Mouse (Mus musculus) telencephalon, adult 2 months (tissue): ENCODE measurements around the gene Kri1.
A peak's percentile ranks its signal among the peaks of the same experiment; 100 is the strongest.
"Not testable (repeated sequence)": the region's sequence is repeated elsewhere in the genome, so short reads cannot be mapped to it uniquely, and the experiment has no call there.

Experiments used
- DNase-seq: peaks from one replicate; pipeline ENCODE4 v3.0.0-alpha.2; 2011; ENCODE audit warnings: low read depth, low spot score

Kri1 gene

DNA sequence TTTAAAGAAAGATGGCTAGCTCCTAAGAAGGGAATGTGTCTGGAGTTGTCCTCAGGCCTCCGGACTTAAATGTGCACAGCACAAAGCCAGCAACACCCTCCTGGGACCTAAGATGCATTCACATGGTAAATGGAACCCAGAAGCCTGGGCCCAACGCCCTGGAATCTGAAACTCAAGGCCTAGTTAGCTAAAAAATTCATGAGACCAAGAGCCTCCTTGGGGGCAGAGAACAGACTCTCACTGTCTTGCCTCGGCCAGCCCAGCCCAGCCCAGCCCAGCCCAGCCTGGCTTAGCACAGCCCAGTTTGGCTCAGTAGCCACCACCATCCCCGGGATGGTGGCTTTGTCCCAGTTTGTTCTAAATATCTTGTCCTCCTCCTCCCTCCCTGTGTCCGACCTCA lies 27.7 kb upstream of the Kri1 start:
- DNase-seq: no peak

DNA sequence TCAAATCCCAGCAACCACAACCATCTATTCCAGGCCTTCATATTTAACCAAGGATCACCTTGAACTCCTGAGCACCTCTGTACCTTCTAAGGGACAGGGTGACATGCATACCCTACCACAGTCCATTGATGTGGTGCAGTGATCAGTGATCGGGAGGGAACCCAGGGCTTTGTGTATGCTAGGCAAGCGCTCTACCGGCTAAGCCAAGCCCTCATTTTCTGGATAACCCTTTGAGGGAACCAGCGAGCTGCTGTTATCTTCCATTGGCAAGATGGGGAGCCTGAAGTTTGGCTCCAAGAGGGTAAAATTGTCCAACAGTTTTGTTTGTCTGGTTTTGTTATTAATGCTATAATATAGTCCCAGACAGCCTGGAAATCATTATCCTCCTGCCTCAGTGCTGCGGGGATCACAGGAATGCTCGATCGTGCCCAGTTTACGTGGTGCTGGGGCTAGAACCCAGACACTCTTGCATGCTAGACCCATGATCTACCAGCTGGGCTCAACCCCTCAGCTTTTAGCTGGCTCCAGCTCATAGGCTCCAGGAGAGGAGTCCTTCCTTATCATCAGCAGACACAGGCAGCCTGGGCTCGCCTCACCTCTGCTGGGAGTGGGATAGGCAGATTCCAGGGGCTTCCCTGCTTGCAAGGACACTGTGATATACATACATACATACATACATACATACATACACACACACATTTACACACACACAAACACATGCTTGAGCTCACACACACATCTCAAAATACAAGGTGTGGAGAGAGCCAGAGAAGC lies 26.8 kb upstream of the Kri1 start:
- no peak for DNase-seq

DNA sequence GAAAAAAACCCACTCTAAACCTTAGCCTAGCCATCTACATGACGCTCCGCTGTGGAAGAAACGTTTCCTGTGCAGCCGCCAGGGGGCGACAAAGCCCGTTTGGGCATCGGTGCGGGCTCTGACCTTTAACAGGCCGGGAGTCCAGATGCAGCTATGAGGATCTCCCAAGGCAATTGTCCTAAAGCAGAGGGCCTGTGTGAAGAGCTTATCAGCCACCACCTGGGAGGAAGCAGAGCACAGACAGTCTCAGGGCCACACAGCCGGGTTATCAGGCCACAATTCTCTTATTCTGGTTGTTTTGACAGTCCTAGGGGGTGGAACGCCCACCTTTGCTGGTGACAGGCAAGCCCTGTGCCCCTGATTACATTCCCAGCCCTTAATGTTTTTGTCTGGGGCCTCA lies 25.6 kb upstream of the Kri1 start:
- peak; percentile 50 for DNase-seq

GRCm38 (mm10) chr9:21312134-21312533 lies 24.4 kb upstream of the Kri1 start, which contains the start of gene Ap1m2:
Gene Ap1m2, minus strand, starts transcription at chr9:21312337.
- no peak for DNase-seq

DNA sequence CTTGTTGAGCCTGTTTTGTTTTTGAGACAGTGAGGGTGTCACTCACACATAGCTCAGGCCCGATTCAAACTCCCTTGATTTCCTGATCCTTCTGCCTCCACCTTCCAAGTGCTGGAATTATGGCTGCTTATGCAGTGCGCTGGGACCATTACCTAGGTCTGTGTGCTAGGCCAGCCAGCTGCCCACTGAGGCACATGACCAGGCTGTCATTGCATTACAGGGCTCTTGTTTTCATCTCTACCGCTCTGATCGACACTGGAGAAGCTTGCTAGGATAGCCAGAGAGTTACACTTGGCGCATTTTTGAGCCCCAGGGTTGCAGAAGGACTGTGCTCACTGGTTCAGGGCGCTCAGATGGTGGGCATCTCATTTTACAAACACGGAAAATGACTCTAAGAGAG lies 23.9 kb upstream of the Kri1 start:
- no peak for DNase-seq

DNA sequence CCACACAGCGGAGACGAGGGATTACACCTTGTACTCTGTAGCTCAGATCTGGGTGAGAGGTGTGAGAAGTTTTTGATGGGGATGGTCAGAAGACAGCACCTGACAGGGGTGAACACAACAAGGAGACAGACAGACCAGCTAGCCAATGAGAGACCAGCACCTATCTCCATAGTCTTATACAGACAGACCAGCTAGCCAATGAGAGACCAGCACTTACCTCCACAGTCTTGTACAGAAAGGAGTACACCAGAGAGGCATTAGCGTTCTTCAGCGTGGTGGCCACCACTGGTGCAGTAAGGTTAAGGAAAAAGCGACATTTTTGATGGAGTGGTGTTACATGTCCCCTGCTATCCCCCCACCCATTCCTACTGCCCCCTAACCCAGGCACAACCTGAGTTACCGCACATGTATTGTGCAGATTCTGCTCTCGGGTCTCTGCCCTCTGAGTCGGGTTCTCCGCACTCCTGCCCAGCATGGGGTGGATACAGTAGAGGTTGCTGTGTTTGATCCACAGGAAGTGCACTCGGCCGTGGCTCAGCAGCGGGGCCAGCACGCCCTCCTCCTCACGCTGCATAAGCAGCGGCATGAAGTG lies 21.5 kb upstream of the Kri1 start:
- DNase-seq: no peak

DNA sequence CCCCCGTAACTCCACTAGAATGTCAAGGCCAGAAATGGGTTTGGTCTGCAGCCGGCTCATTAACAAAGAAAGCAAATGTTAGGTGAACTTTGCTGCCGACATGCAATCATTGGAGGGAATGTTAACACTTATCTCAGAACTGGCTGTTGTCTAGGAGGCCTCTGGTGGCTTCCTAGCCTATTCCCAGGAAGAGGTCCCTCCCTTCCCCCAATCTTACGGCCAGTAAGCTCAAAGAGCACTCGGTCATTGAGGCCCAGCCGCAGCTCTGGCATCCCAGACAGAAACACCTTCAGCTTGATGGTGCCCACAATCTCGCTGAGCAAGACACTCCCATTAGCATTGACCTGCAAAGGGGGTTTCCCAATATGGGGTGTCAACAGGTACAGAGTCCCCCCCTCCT lies 17.3 kb upstream of the Kri1 start:
- DNase-seq: no peak

- DNase-seq: no peak
Measured at GRCm38 (mm10) chr9:21299014-21299413, 11.2 kb upstream of the Kri1 start.

GRCm38 (mm10) chr9:21292271-21292670 lies 4.5 kb upstream of the Kri1 start:
- no peak for DNase-seq

GRCm38 (mm10) chr9:21291868-21292267 lies 4.1 kb upstream of the Kri1 start:
- DNase-seq: not testable (repeated sequence)

GRCm38 (mm10) chr9:21291022-21291787 lies 3.4 kb upstream of the Kri1 start, which contains the start of gene Cdkn2d:
Gene Cdkn2d, minus strand, starts transcription at chr9:21291407.
- peak; percentile 99 for DNase-seq

GRCm38 (mm10) chr9:21290589-21290988 lies 2.8 kb upstream of the Kri1 start:
- peak; percentile 21 for DNase-seq

DNA sequence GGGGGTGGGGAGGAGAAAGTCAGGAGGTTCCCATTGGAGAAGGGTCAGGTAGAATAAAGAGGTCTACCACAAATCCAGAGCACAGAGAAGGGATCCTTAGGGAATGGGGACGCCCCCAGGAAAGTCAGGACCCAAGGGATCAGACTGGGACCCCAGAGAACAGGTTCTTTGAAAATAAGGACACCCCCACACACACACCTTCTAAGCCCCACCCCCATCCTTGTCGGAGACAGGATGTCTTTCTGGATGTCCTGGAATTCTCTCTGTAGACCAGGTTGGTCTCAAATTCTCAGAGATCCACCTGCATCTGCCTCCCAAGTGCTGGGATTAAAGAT lies 1.5 kb upstream of the Kri1 start:
- DNase-seq: no peak

DNA sequence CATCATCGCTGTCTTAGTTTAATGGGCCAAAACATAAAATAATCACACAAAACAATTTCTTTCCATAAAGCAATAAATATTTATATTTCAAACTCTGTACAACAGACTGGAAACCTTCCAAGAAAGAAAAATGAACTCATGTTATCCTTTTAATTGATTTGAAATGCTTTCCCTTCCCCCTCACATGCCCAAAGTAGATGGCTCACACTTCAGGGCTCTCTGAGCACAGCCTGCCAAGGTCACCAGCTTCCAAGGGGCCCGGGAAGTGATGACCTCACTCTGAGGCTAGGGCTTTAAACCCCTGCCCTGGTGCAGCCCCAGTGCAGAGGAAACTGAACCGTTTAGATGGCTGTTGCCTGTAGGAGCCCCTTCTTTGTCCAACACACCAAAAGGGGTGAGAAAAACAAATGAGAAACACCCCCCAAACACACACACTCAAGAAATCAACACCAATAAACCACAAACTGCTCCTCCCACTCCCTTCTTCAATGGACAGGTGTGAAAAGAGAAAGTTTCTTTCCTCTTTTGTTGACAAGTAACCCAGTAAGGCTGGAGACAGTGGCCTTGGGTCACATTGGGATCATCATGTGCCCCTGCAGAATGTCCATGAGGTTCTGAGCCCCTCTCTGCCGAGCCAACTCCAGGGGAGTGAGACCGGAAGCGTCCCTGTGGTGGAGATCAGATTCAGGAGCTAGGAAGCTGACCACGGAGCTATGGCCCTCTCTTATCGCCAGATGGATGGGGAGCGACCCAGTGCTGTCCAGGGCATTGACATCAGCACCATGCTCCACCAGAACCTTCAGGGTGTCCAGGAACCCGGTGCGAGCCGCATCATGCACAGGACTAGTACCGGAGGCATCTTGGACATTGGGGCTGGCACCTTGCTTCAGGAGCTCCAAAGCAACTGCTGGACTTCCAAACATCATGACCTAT lies 901 bp upstream of the Kri1 start:
- no peak for DNase-seq

DNA sequence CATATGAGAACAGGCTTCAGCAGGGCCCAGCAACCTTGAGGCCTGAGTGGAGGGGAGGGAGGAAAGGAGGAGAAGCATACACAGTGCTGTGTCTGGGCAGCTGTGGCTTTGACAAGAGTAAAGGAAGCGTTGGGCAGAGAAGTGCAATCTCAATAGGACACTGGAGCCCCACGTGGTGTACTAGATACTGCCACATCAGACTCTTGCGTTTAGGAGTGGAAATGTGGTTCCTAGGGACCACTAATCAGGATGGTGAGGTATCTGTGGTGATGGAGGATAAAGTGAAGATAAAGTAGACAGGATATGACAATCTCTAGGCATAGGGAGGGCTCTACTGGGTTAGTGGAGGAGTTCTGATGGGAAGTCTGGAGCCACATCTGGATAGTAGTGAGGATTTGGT lies 1.0 kb downstream of the Kri1 start:
- DNase-seq: no peak

DNA sequence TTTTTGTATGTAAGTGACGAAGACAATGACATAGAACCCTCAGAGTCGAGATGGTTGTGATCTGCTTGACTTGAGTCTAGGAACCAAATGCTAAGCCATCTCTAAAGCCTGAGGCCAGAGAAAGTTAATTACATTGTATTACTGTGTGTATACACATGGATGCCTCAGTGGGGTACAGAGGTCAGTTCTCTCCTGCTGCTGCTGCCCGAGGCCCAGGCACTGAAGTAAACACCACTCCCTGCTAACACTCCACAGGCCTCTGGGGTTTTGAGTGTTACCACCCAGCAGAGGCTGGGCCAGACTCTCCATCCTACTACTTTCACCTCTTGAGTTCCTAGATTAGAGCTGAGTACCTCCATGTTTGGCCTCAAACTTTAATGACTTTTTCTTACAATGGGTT lies 3.8 kb downstream of the Kri1 start:
- no peak for DNase-seq

- DNase-seq: no peak
Measured at GRCm38 (mm10) chr9:21283591-21283990, 4.2 kb downstream of the Kri1 start.

GRCm38 (mm10) chr9:21277776-21278175 lies 10.0 kb downstream of the Kri1 start:
- DNase-seq: no peak

GRCm38 (mm10) chr9:21276307-21276706 lies 11.5 kb downstream of the Kri1 start:
- no peak for DNase-seq

DNA sequence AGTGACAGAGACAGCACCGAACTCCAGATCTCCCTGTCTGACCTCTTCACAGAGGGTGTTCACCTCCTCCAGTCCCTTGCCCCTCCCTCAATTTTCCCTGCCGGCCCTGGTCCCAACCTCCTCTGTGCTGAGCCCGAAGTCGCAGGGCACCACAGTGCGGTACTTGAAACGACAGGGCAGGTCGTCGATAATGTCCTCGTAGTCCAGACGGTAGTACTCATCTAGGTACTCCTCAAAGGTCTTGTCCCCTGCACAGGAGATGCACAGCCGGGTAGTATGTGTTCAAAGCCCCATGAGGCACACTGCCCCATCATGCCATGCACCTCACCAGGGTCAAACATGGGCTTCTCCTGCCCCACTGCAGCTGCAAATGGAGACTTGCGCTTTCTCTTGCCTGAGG lies 12.0 kb downstream of the Kri1 start:
- DNase-seq: no peak

DNA sequence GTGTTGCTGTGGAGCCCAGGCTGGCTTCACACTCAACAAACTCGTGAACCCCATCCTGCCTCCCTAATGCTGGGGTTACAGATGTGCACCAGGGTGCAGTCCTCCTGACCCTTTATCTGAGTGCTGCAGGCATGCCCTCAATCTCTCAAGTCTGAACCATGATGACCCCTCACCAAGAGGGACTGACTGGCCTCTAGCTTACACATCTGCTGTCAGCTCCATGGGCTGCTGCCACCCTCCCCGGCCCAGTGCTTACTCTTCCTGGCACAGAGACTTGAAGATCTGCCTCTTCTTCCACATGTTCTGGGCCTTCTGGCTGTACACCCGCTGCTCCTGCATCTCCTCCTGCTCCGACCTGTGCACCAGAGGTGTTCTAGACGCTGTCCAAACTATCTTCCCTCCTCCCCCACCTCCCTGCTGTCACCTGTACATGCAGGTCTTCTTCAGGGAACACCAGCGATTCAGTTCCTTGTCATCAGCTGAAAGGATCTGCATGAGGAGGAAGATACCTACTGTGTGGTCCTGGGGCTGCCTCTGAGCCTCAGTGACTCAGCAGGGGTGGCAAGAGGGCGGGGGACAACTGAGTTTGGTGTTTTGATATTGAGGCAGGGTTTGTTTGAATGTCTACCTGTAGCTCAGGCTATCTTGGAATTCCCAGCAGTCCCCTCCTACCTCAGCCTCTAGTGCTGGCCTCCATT lies 12.6 kb downstream of the Kri1 start:
- DNase-seq: no peak
